Mouse (Mus musculus) adrenal gland, adult (tissue): ENCODE results near the gene Dcdc2b.
A peak's percentile ranks its signal among the peaks of the same experiment; 100 is the strongest.

Experiments used
- DNase-seq, 2 experiments: peaks; one replicate each; pipeline ENCODE4 v3.0.0; 2022 to 2023; ENCODE audit warnings: low spot score in 1 of 2; ENCODE audit not compliant: inconsistent age in 2 of 2

The Dcdc2b gene

DNA sequence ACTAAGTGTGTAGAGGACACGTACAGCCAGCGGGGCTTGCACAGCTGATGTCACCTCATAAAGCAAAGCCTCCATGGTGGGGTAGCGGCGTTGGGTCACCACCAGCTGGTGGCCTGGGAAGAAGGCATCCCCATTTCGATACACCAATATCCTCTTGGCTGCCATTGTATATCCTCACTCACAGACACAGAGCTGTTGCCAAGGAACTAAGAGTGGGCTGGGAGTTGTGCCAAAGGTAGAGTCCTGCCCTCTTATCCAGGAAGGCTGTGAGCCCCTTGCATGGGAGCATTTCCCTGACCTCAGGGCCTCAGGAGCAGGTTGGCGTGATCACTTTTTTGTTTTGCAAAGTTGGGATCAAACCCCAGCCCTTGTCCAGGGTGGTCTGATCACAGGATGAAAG lies at the start of gene Dcdc2b:
Dcdc2b (minus strand) TSS at position 165 of the 400 bp plus-strand sequence.
- DNase-seq = peak in 1 of 2 experiments; percentile 31

- DNase-seq = no peak
Measured at GRCm38 (mm10) chr4:129662255-129662813, 48.3 kb upstream of the Dcdc2b start.

DNA sequence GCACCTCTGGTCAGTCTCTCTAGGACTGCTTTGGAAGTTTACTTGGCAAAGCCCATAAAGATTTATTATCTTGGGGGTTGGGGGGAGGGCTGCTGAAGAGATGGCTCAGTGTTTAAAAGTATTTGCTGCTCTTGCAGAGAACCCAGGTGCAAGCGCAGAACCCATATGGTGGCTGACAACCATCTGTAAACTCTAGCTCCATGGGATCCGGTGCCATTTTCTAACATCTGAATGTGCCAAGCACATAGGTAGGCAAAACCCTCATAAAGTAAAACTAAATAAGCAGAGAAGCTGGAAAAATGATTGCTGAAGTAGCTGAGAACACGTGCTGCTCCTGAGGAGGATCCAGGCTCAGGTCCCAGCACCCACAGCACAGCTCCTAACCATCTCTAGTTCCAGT lies 47.5 kb upstream of the Dcdc2b start:
- DNase-seq = no peak

DNA sequence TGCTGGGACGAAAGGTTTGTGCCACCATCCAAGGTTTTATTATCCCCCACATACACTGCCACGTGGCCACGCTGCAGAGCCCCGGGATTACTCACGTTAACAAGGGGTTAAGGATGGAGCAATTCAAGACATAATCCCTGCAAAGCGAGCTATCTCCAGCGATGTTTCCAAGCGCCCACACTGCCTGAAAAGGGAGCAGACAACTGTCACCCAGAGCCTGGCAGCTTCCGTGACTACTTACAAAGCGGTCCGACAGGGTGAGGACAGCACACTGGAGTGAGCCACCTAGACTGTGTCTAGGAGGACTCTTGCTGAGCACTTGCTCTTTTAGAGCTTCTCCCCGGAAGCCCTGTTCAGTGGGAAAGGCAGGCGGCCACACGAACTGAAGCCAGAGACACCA lies 40.7 kb upstream of the Dcdc2b start:
- DNase-seq = no peak

DNA sequence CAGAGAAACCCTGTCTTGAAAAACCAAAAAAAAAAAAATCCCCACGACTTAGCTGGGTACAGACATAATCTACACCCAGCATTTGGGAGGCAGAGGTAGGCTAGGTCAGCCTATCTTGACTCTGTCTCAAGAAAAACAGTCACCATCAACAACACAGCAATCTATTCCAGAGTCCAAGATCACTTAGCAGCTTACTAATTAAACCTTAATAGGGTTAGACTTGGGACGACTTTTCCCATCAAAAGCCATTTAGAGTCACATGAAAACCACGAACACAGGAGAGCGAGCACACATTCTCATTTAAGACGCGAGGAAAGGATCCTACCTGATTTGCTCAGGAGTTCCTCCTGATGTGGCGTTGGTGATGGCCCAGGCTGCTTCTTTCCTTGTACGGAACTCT lies 36.3 kb upstream of the Dcdc2b start:
- DNase-seq = no peak

DNA sequence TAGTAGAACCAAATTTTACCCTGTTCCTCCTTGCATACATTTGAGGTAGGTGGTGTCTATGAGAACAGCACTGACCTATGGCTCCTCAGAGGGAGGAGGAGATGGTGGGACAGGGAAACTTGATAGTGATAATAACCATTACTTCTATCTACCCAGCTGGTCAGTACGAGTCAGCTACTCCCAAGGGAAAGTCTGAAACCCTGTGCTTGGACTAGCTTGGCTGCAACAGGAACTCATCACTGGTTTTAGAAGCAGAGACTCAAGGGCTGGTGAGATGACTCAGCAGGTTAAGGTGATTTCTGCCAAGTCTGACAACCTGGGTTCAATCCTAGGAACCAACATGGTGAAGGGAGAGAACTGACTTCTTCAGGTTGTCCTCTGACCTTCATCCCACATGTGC lies 34.6 kb upstream of the Dcdc2b start:
- DNase-seq = no peak

- DNase-seq = no peak
Measured at GRCm38 (mm10) chr4:129645204-129645603, 31.1 kb upstream of the Dcdc2b start.

- peak in 1 of 2 experiments; percentile 63 for DNase-seq
Measured at GRCm38 (mm10) chr4:129641756-129642155, 27.7 kb upstream of the Dcdc2b start.

- DNase-seq = peak; percentile 98 to 99
Measured at GRCm38 (mm10) chr4:129640638-129641467, 26.8 kb upstream of the Dcdc2b start, which contains the start of gene Txlna. Txlna (minus strand) TSS chr4:129641065.

DNA sequence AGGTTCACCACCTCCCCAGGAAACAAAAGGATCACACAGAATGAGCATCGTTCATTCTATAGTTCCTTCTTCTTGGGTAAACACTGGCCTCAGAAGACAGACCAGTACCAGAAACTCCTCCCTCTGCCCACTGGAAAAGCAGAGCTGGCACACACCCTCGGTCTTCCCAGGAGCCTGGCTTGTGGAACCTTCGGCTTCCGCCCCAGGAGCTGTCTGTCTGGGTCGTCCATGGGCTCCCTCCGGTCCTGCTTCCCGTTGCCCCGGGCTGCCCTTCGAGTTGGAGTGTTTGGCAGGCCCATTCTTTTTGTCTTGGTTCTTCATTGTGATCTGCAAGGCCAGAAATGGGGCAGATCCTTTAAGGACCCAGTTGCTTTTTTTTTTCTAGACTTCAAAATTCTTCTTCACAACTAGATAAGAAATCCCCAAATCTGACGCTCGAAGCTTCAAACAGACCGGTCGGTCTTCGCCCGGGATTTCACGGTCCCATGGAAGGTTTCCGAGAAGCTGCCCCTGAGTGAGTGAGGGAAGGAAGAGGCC lies 26.1 kb upstream of the Dcdc2b start:
- DNase-seq = peak in 1 of 2 experiments; percentile 67

DNA sequence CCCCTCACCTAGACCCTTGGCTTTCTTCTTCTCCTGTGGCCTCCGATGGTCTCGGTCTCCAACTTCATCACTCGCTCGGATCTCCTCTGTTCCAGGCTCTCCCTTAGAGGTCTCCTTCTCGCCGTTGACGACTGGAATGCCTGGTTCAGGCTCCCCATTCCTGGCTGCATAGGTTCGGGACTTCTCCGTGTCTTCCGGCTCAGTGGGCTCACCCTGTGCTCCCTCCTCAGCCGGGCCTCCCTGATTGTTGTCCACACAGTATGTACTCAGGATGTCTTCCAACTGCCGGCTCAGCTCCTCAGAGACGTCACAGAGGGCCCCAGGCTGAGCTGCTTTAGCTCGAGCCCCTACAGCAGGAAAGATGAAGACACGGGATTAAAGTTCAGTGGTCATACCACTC lies 25.2 kb upstream of the Dcdc2b start:
- DNase-seq = peak in 1 of 2 experiments; percentile 45

- no peak for DNase-seq
Measured at GRCm38 (mm10) chr4:129633852-129634251, 19.8 kb upstream of the Dcdc2b start.

DNA sequence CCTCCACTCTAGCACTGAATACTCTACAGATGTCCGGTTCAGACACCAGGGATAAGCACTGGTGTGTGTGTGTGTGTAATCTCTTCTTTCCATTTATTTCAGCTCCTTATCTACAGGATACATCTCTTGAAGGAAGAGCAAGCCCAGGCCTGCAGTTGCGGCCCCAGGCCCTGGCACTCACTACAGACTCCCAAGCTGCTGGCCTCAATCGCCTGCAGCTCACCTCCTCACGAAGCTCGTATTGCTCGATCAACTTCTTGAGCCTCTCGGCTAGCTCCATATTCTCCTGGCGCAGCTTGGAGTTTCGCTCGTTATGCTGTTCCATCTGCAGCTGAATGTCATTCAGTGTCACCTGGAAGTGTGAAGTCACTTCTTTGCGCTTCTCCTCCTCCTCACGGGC lies 17.8 kb upstream of the Dcdc2b start:
- no peak for DNase-seq

DNA sequence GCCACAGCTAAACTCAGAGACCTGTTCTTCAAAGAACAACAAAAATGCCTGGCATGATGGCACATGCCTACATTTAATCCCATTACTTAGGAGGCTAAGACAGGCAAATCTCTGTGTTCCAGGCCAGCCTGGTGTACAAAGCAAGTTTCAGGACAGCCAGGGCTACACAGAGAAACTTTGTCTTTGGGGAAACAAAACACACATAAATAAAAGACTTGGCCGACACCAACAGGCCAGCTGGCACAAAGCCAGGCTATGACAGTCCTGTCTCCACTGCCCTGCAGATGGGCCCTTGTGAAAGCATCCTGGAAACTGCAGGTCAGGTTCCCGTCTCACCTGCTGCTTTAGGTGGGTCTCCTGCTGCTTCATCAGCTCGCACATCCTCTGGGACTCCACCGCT lies 16.9 kb upstream of the Dcdc2b start:
- DNase-seq = peak; percentile 62 to 84

DNA sequence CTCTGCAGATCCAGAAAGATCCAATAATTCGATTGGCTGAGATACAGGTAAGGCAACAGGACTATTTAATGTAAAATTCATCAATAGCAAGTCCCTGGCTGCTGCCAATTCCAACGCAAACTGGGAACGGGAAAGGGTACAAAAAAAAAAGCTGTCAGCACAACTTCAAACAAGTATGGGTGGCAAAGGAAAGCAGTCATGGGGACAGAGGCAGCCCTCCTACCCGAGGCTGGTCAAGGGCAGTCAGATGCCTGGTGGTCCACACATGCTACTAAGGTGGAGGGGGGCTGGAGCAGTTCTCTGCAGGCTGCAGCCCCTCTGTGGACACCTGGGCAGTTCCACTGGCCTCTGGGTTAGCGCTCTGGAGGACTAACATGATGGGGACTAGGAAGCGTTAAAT lies 12.0 kb upstream of the Dcdc2b start:
- peak in 1 of 2 experiments; percentile 29 for DNase-seq

GRCm38 (mm10) chr4:129625496-129625895 lies 11.4 kb upstream of the Dcdc2b start:
- peak in 1 of 2 experiments; percentile 30 for DNase-seq

GRCm38 (mm10) chr4:129625029-129625370 lies 10.9 kb upstream of the Dcdc2b start:
- peak; percentile 72 to 83 for DNase-seq

GRCm38 (mm10) chr4:129624281-129625028 lies 10.4 kb upstream of the Dcdc2b start:
- DNase-seq = peak; percentile 92 to 94

DNA sequence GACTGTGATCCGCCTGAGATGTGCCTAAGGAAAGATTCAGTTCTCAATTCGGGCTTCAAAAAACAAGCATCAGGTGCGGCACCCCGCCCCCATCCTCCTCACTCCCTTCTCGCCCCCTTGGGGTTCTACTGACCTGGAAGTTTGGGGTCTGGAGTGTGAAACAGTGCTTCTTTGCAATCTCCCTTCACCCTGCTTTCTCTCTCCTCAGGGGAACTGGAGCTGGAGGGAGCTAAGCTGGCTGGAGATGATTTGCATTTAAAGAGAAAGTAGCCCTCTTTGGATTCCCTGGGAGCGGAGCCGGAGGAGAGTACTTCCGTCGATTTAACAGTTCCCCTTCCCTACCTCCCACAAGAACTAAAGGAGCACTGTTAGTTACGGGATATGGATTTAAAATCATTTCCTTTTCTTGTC lies 9.6 kb upstream of the Dcdc2b start, which contains the start of gene Ccdc28b:
Ccdc28b (minus strand) TSS at position 267 of the 411 bp plus-strand sequence.
- peak; percentile 68 to 91 for DNase-seq

GRCm38 (mm10) chr4:129622803-129623535 lies 8.9 kb upstream of the Dcdc2b start:
- peak; percentile 46 to 61 for DNase-seq
